Mouse (Mus musculus) limb, embryonic 10.5 days (tissue): Measurements from ENCODE around the gene Ebp. TPM values are rescaled to one million over a fixed set of nuclear protein-coding genes. Genes with fewer than 3 reads are reported as not detected.

Source experiments
- DNase-seq: peaks from one replicate; pipeline ENCODE4 v3.0.0-alpha.2; 2017; ENCODE audit warnings: low spot score
- H3K27ac ChIP-seq: fragments of 300-500 bp; sonication (generic); 2 replicates; pipeline ENCODE4 v1.5.1; 2016; ENCODE audit warnings: mild to moderate bottlenecking
- H3K27me3 ChIP-seq: fragments of 300-500 bp; sonication (generic); 2 replicates; pipeline ENCODE4 v1.6.1; 2016; ENCODE audit warnings: low read depth, mild to moderate bottlenecking; ENCODE audit not compliant: poor library complexity, severe bottlenecking
- H3K36me3 ChIP-seq: fragments of 300-500 bp; sonication (generic); 2 replicates; pipeline ENCODE4 v1.6.1; 2016; ENCODE audit warnings: mild to moderate bottlenecking, moderate library complexity
- H3K4me1 ChIP-seq: fragments of 300-500 bp; sonication (generic); 2 replicates; pipeline ENCODE4 v1.6.1; 2016
- H3K4me3 ChIP-seq: fragments of 300-500 bp; sonication (generic); 2 replicates; pipeline ENCODE4 v1.5.1; 2016; ENCODE audit warnings: mild to moderate bottlenecking, moderate library complexity
- H3K9me3 ChIP-seq: fragments of 300-500 bp; sonication (generic); replicated peaks from 2 replicates; pipeline ENCODE4 v1.6.1; 2016; ENCODE audit warnings: mild to moderate bottlenecking
- WGBS: fragments of 180-500 bp; shearing (Covaris S2); methylation state at CpG from one replicate; pipeline ENCODE4 v1.1.7; 2016; 5-methylcytosine and 5-hydroxymethylcytosine counted together
- polyA plus RNA-seq: library from polyadenylated mRNA; unstranded; fragments of >200 nt; fragmentation: Nextera tagmentation; extraction: Ambion mirVana; gene quantifications from 2 replicates; pipeline ENCODE4 v1.2.1, GENCODE M21; 2016

The Ebp gene
- polyA plus RNA-seq, 1 experiment from 2014 or later, result 25.7 TPM

DNA sequence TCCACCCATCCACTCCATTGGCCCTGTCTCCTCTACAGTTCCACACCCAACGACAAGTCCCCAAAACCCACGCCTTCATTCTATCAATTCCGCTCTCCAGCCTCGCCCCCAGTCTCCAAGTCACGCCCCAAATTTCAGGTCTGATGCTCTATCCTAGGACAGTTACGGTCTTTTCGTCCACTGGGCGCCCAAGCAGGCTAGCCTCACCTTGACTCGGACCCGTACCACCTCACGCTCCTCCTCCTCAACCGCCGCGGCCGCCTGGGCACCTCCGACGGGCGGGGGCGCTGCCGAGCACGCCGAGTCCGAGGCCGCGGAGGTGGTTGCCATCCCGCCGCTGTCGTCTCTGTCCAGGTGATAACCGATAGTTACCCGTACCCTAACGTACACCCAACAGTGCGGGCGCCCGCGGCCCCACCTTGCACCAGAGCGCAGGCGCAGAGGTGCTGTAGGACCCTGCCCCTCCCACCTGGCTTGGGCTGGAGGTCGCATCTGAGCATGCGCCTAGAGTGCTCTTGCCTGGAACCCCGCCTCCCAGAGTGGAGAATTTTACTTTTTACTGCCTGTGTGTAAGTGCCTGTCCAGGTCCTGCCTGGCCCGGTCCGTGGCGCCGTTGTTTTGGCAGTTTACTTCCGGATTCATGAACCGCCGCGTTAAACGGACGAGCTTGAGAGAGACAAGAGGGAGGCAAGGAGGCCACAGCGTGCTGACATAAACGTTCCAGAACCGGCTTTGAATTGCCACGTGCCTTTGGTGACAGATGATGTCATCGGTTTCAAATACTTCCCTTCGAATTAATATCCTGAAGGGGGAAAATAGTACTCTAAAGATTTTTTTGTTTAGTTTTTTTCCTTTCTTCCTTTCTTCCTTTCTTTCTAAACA is 17.6 kb downstream of the Ebp start, which contains the start of gene Tbc1d25:
Gene Tbc1d25, minus strand, starts transcription at position 678 of the 882 bp plus-strand sequence.
- H3K4me3 ChIP-seq, result peak within 1 kb of the TSS; percentile 66
- WGBS, result 9% methylated on average over 56 of the region's 56 CpGs

DNA sequence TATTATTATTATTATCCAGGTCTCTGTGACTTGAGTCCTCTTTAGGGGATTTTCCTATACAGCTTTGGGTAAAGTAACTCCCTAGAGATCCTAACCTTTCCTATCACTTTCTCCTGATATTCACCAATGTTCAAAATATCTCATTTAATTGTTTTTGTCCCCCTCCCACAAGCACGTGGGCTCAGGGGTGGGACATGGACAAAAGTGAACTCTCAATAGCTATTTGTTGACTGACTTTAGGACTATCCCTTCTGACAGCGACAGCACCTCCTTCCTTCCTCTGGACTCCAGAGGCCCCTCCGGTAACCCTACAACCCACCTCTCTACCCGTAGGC is 18.2 kb downstream of the Ebp start:
- WGBS, result 4% methylated on average over 4 of the region's 4 CpGs

More for the DNA sequence above, 17.6 kb downstream of the Ebp start, which contains the start of gene Tbc1d25:
- Histone ChIP-seq H3K9me3 (no peaks in the 10 kb centered on the region), H3K27me3 (no peaks in the 10 kb centered on the region), H3K36me3 (peaks cover 12% of the 10 kb centered on the region), H3K4me1 (peaks cover 6% of the 10 kb centered on the region; the same call in 1 of the 2 replicates), H3K27ac (peak within 1 kb of the TSS; percentile 81)
- DNase-seq, result peak; percentile 86

DNA sequence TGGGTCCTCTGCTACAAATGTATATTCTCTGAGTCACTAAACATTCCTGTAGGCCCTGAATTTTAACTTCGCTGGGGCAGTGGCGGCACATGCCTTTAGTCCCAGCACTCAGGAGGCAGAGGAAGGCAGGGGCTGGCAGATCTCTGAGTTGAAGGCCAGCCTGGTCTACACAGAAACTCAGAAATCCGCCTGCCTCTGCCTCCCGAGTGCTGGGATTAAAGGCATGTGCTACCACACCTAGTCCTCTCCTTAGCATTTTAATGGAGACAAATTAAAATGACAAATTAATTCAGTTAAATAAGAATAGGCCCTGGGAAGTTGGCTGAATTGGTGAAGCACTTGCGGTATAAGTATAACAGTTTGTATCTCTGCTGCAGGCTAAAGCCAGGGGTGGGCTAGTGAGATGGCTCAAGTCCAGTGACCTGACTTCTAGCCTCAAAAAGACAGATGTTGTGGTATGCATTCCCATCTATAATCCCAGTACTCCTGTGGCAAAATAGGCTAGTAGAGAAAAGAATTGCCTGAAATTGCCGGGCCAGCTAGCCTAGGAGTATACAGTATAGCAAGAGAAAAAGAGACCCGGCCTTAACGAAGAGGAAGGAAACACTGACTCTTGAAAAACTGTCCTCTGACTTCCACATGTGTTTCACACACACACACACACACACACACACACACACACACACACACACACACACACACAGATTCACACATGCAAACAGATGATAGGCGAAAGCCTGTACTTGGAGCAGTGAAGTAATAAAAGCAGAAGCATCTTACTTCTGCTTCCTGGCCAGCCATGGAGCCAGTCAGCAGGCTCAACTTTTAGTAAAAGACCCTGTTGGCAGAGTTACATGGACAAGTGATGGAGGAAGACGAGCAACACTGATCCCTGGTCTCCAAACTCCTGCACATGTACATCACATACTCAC is 25.3 kb downstream of the Ebp start:
- DNase-seq, result no peak
- 92% methylated on average over 10 of the region's 10 CpGs for WGBS
- Histone ChIP-seq H3K27me3 (no peaks in the 10 kb centered on the region), H3K27ac (no peak overlapping the region), H3K36me3 (peaks cover 24% of the 10 kb centered on the region), H3K4me3 (no peak overlapping the region), H3K4me1 (no peaks in the 10 kb centered on the region), H3K9me3 (no peaks in the 10 kb centered on the region)

More for the DNA sequence above, 18.2 kb downstream of the Ebp start:
- Histone ChIP-seq H3K27me3 (no peaks in the 10 kb centered on the region), H3K27ac (0 out of 2 replicates have a peak overlapping the region, but pooled peaks have one; percentile 81), H3K4me1 (peaks cover 6% of the 10 kb centered on the region; the same call in 1 of the 2 replicates), H3K9me3 (no peaks in the 10 kb centered on the region), H3K4me3 (peak overlapping the region; percentile 66), H3K36me3 (peaks cover 17% of the 10 kb centered on the region)
- no peak for DNase-seq

DNA sequence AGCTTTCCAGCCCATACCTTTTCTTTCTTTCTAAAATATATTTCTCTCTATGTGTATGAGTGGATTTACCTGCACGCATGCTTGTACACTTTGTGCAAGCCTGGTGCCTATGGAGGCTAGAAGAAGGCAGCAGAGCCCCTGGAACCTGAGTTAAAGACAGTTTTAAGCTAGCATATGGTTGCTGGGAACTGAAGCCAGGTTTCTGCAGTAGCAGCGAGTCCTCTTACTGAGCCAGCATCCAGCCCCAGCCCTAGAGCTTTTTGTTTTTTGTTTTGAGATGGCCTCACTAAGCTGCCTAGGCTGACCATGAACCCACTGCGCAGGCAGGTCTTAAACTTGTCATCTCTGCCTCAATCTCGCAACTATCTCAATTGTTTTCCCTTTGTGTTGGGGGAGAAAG is 28.8 kb downstream of the Ebp start:
- H3K27me3 ChIP-seq, result no peaks in the 10 kb centered on the region
- H3K4me3 ChIP-seq, result no peak overlapping the region
- H3K36me3 ChIP-seq, result 0 out of 2 replicates have a peak, but pooled peaks cover 6% of the 10 kb centered on the region
- no peak for DNase-seq
- no peak overlapping the region for H3K27ac ChIP-seq
- 88% methylated on average over 4 of the region's 4 CpGs for WGBS
- no peaks in the 10 kb centered on the region for H3K4me1 ChIP-seq
- no peaks in the 10 kb centered on the region for H3K9me3 ChIP-seq

DNA sequence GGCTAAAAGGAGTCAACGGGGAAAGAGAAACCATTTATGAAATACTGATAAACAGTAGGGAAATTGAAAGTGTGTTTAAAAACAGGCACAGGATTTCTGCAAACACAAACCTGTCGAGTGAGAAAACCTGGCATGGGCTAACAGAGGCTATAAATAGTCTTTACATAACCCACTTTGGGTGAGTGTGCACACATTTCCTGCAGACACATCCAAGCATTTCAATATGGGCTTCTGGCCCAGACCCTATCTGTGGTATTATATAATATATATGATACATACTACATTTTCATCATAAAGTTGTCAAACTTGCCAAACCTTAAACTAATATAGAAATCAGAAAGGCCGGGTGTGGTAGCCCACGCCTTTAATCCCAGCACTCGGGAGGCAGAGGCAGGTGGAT is 30.2 kb downstream of the Ebp start:
- WGBS, result 90% methylated on average over 5 of the region's 5 CpGs
- no peak for DNase-seq

DNA sequence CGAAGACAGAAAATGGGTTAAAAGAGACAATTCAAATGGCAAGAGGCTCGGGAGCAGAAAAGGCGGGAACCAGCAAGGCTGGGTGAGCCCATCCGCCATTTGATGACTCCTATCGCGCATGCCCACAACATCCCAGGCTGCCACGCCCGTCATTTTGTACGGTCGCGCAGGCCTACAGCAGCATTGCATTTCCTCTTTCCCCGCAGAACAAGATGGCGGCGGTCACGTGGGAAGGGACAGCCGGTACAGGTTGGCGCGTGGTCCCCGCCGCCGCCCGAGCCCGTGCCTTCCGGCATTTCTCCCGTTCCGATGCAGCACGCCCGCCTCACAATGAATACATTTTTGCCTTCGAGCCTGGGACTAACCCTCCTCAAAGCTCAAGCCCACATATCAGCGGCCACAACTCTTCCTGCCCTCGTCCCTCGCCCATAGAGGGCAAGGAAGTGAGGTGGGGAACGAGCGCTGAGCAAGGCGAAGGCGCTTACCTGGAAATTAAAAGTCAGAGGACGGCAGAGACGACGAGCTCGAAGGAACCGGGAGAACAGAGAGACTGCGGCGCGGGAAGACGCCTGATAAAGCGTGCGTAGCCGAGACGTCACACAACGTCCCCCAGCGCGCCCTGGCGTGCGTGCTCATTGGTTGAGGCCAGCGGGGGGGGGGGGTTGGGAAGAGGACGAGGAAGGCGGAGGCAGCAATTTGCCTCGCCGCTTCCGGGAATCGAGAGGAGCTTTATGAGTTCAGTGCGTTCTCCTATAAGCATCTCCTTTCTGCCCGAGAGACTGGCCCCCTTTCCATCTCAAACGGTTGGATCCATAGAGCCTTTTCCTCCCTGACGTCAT is 47.9 kb downstream of the Ebp start, which contains the start of gene Rbm3:
Gene Rbm3, minus strand, starts transcription at position 728 of the 839 bp plus-strand sequence.
- H3K9me3 ChIP-seq, result no peaks in the 10 kb centered on the region
- peak within 1 kb of the TSS; percentile 66 for H3K4me3 ChIP-seq
- no peaks in the 10 kb centered on the region for H3K27me3 ChIP-seq
- peaks cover 7% of the 10 kb centered on the region; the same call in 1 of the 2 replicates for H3K4me1 ChIP-seq
- H3K36me3 ChIP-seq, result peaks cover 37% of the 10 kb centered on the region
- WGBS, result 17% methylated on average over 64 of the region's 65 CpGs
- peak; percentile 87 for DNase-seq
- peak within 1 kb of the TSS; percentile 94 for H3K27ac ChIP-seq

More for the DNA sequence above, 30.2 kb downstream of the Ebp start:
- Histone ChIP-seq H3K9me3 (no peaks in the 10 kb centered on the region), H3K4me1 (no peaks in the 10 kb centered on the region), H3K27ac (no peak overlapping the region), H3K36me3 (peaks cover 5% of the 10 kb centered on the region; the same call in 1 of the 2 replicates), H3K27me3 (no peaks in the 10 kb centered on the region), H3K4me3 (no peak overlapping the region)

DNA sequence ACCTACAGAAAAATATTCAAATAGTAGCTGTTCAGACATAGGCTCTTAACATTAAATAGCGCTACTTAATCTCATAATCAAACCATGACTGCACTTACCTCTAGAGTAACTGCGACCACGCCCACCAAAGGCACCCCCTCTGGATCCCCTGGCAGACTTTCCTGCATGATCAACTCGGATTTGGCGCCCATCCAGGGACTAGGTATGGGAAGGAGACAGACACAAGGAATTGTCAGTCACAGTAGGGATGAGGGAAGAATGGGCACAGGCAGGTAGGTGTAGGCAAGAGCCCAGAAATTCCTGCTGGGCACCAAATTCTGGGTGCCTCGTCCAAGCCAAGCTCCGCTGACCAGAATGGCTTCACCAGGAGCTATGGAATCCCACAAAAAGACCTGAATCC is 49.6 kb downstream of the Ebp start:
- Histone ChIP-seq H3K4me1 (peaks cover 7% of the 10 kb centered on the region; the same call in 1 of the 2 replicates), H3K27me3 (no peaks in the 10 kb centered on the region), H3K27ac (0 out of 2 replicates have a peak overlapping the region, but pooled peaks have one; percentile 94), H3K4me3 (peak overlapping the region; percentile 66), H3K36me3 (peaks cover 53% of the 10 kb centered on the region), H3K9me3 (no peaks in the 10 kb centered on the region)
- 79% methylated on average over 7 of the region's 7 CpGs for WGBS
- no peak for DNase-seq

DNA sequence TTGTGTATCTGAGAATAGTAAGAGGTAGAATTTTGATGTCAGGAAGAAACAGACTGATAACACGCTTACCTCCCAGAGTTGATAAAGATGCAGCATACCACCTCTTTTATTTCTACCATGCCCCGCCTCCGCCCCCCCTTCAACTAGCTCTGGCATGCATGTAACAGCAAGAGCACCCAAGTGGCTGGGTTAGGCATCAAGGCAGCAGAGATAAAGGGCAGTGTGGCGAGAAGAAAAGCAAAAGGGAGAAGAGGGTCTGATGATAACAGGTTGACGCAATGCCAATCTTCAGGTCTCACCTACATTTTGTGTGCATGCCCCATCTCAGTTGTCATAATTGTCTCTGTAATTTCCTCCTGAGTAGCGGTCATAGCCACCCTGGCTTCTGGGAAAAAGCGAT is 50.4 kb downstream of the Ebp start:
- DNase-seq, result no peak
- Histone ChIP-seq H3K4me1 (peaks cover 7% of the 10 kb centered on the region; the same call in 1 of the 2 replicates), H3K4me3 (0 out of 2 replicates have a peak overlapping the region, but pooled peaks have one; percentile 4), H3K9me3 (no peaks in the 10 kb centered on the region), H3K27me3 (no peaks in the 10 kb centered on the region), H3K27ac (no peak overlapping the region), H3K36me3 (peaks cover 61% of the 10 kb centered on the region)
- WGBS, result 92% methylated on average over 7 of the region's 7 CpGs

DNA sequence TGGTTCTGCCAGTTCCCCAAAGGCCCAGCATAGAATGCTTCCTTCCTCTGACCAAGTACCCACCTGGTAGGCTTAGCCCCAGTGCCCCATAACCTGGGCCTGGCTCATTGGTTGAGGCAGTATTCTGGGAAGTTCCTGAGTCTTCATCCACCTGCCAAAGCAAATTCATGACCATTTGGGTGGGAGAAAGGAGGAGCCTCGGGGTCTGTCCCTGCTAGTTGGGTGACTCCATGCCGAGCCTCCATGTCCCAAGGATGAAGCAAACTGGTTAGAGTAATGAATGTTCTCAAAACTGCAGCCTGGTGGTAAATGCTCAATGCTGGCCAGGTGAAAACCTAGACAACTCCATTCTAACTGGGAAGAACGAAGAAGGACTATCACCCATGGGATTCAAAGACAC is 52.3 kb downstream of the Ebp start:
- Histone ChIP-seq H3K36me3 (peaks cover 69% of the 10 kb centered on the region), H3K4me1 (peaks cover 7% of the 10 kb centered on the region; the same call in 1 of the 2 replicates), H3K27ac (no peak overlapping the region), H3K9me3 (no peaks in the 10 kb centered on the region), H3K27me3 (no peaks in the 10 kb centered on the region), H3K4me3 (no peak overlapping the region)
- no peak for DNase-seq
- 83% methylated on average over 3 of the region's 3 CpGs for WGBS

DNA sequence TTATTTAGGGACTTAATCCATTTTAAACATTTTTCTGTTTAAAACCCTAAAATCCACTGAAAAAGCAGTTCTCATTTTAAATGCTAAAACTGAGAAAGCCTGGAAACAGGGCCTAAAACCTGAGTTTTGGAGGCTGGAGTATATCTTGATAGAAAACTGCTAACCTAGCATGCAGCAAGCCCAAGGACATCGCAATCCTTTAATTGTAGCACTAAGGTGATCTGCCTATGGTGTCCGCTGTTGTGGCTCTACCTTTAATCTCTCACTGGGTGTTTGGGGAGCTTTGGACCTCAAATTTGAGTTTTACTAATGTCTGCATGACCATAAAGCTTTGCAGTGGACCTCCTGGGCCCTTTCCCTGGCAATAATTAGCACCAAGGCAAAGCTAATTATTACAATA is 52.9 kb downstream of the Ebp start:
- no peak for DNase-seq
- peaks cover 69% of the 10 kb centered on the region for H3K36me3 ChIP-seq
- H3K27me3 ChIP-seq, result no peaks in the 10 kb centered on the region
- no peak overlapping the region for H3K4me3 ChIP-seq
- H3K27ac ChIP-seq, result no peak overlapping the region
- no peaks in the 10 kb centered on the region for H3K9me3 ChIP-seq
- 100% methylated on average over 2 of the region's 2 CpGs for WGBS
- peaks cover 7% of the 10 kb centered on the region; the same call in 1 of the 2 replicates for H3K4me1 ChIP-seq

DNA sequence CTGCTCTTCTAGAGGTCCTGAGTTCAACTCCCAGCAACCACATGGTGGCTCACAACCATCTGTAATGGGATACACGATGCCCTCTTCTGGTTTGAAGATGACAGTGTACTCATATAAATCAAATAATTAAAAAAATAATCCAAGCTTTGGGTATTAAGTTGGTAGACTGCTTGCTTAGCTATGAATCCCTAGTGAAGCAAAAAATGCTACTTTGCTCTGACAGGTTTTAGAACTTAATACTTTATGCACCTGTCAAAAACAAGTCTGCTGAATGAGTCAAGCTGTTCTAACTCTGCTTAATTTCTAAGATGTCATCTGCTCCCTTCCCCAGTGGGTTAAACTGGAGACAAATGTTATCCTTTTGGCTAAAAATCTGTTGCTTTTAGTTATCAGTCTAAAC is 53.8 kb downstream of the Ebp start:
- no peak overlapping the region for H3K4me3 ChIP-seq
- peaks cover 68% of the 10 kb centered on the region for H3K36me3 ChIP-seq
- H3K27ac ChIP-seq, result no peak overlapping the region
- H3K9me3 ChIP-seq, result no peaks in the 10 kb centered on the region
- H3K27me3 ChIP-seq, result no peaks in the 10 kb centered on the region
- WGBS, result 53% methylated on average over 1 of the region's 1 CpGs
- no peak for DNase-seq
- peaks cover 7% of the 10 kb centered on the region; the same call in 1 of the 2 replicates for H3K4me1 ChIP-seq

DNA sequence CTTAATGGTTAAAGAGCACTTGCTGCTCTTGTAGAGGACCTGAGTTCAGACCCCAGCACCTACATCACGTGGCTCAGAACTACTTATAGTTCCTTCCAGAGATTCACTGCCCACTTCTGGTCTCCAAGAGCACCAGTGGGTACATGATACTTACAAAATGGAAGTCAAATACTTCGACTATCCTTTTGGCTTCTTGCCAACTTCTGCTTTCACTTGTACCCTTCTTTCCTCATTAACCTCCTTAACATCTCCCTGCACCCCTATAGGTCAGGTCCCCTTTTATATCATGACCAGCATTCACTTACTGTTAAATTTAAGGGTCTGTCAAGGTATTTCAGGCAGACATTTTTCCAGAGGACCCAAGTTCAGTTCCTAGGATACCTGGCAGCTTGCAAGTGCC is 57.4 kb downstream of the Ebp start:
- no peaks in the 10 kb centered on the region for H3K27me3 ChIP-seq
- H3K27ac ChIP-seq, result no peak overlapping the region
- 0 out of 2 replicates have a peak, but pooled peaks cover 4% of the 10 kb centered on the region for H3K4me1 ChIP-seq
- 66% methylated on average over 2 of the region's 2 CpGs for WGBS
- H3K4me3 ChIP-seq, result no peak overlapping the region
- no peaks in the 10 kb centered on the region for H3K9me3 ChIP-seq
- H3K36me3 ChIP-seq, result peaks cover 38% of the 10 kb centered on the region
- DNase-seq, result no peak
